Mouse (Mus musculus): ENCODE data around the gene Rgs9.

DNA sequence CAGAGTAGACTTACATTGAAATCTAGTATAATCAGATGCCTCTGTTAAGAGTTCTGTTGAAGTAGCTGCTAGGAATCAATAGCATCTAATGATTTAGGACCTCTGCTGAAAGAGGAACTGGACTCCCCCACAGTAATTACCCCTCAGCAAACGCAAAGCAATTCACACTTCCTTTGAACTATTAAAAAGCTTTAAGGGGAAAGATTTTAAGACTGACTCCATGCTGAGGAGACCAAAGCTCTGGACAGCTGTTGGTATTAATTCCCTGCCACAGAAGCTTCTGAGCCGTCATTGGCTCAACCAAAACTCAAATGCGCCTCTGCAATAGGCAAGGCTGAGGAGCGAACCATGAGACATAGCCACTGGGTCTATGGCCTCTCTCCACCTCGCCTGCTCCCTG lies 45.4 kb downstream of the Rgs9 start:
- TF ChIP-seq CTCF (IDR thresholded peaks at IDR 0.05; ENCODE audit: borderline replicate concordance, control insufficient read depth, extremely low read depth, insufficient read depth, low read length, poor library complexity) = no peak
- TF ChIP-seq POLR2A (IDR thresholded peaks at IDR 0.05; ENCODE audit: control insufficient read depth, extremely low read depth, insufficient read depth, low read length, poor library complexity) = no peak

All from thymus, adult 2 months (tissue).